Mouse (Mus musculus): ENCODE results near the gene Acsm5. TPM values are rescaled to one million over a fixed set of nuclear protein-coding genes. Genes with fewer than 3 reads are reported as not detected.
"Not testable (repeated sequence)": the region's sequence is repeated elsewhere in the genome, so short reads cannot be mapped to it uniquely, and the experiment has no call there.

The Acsm5 gene
- total RNA-seq, 2 experiments from 2014 or later: not detected

DNA sequence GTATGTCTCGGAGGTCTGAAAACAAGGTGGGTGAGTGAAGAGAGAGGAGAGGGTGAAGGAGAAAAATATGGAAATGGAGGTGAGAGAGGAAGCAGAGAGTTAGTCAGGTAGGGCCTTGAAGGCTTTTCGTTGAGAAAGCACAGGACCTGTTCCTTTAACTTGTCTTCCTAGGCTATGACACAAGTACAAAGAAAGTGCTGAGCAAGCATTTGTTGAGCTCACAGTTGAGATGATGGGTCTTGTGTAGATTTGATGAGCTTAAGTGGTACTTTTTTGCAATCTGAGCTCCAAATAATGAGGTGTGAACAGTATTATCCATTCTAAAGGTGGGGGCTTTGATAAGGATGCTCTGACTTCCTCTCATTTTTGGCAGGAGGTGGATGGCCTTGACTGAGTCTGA lies 15.1 kb downstream of the Acsm5 start:
- no peak for ATAC-seq (replicated peaks; ENCODE audit: low FRiP score, low TSS enrichment, poor library complexity, severe bottlenecking)

- ATAC-seq (replicated peaks; ENCODE audit: low FRiP score, low TSS enrichment, poor library complexity, severe bottlenecking): no peak
Measured at GRCm38 (mm10) chr7:119542445-119542844, 23.2 kb downstream of the Acsm5 start.

GRCm38 (mm10) chr7:119545572-119545971 lies 26.3 kb downstream of the Acsm5 start:
- no peak for ATAC-seq (replicated peaks; ENCODE audit: low FRiP score, low TSS enrichment, poor library complexity, severe bottlenecking)

- no peak for ATAC-seq (replicated peaks; ENCODE audit: low FRiP score, low TSS enrichment, poor library complexity, severe bottlenecking)
Measured at GRCm38 (mm10) chr7:119550471-119551222, 31.4 kb downstream of the Acsm5 start.

DNA sequence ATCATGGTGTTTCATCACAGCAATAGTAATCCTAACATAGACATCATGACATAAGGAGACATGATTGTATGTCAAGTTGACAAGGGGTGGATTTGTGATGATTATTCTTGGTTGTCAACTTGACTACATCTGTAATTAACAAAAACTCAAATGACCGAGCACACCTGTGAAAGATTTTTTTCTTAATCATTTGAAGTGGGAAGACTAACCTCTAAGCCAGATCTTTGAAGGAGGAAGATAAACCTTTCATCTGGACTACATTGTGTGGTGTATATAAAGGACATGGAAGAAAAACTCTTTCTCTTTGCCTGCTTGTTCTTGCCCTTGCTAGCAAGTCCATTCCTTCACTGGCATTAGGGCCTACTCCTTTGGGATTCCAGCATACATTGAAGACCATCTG lies 34.8 kb downstream of the Acsm5 start, which contains the start of gene Acsm2:
TSS of gene Acsm2 (plus strand) at position 301 of the 400 bp plus-strand sequence.
- no peak for ATAC-seq (replicated peaks; ENCODE audit: low FRiP score, low TSS enrichment, poor library complexity, severe bottlenecking)

DNA sequence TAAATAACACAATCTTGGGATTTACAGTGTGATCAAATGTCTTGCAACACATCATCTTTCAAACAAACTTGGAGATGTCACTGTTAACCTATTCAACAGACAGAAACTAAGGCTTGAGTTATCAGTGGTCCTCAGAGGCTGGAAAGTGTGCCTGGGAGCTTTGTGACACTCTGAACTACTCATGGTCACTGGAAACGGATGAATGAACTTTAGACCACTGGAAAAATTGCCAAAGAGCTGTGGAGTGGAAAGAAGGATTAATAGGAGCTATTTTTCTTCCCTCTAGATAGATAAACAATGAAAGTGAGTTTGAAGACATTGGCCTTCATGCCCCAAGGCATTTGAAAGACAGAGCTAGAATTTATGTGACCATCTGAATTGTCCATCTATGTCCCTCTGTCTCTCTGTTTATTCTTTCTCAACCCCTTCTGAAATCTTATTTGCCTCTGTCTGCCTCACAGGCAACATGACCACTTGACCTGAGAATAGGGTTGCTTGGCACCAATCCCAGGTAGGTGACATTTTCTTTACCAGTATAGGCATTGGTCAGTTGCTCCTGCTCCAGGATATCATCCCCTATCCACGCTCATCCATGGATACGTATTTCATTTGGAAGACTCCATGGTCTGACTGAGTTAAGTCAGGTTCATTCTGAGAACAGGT lies 40.7 kb downstream of the Acsm5 start:
- ATAC-seq (replicated peaks; ENCODE audit: low FRiP score, low TSS enrichment, poor library complexity, severe bottlenecking): no peak

- no peak for ATAC-seq (replicated peaks; ENCODE audit: low FRiP score, low TSS enrichment, poor library complexity, severe bottlenecking)
Measured at GRCm38 (mm10) chr7:119560452-119560835, 41.2 kb downstream of the Acsm5 start.

- ATAC-seq (replicated peaks; ENCODE audit: low FRiP score, low TSS enrichment, poor library complexity, severe bottlenecking): no peak
Measured at GRCm38 (mm10) chr7:119561441-119561840, 42.2 kb downstream of the Acsm5 start.

GRCm38 (mm10) chr7:119562476-119562875 lies 43.2 kb downstream of the Acsm5 start:
- ATAC-seq (replicated peaks; ENCODE audit: low FRiP score, low TSS enrichment, poor library complexity, severe bottlenecking): not testable (repeated sequence)

DNA sequence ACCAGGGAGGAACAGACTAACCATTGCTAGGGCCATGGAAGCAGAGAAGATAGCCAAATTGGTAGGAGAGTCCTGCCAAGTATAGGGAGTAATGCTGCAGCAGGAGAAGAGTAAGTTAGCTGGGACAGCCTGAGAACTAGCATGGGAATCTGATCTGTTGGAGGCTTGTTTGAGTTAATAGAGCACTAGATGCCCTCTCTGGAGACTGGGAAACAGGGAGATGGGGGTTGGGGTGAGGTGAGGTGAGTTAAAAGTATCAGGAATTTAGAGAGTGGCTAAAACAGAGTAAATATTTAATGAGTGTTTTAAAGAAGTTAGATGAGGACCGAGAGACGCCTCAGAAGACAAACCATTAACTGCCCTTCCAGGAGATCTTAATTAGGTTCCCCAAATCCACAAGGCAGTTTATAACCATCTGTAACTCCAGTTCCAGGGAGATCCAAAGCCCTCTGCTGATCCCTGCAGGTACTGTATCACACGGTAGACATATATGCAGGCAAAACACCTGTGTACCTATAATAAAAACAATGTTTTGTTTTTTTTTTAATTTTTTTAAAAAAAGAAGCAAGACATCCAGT lies 75.4 kb downstream of the Acsm5 start:
- no peak for ATAC-seq (replicated peaks; ENCODE audit: low FRiP score, low TSS enrichment, poor library complexity, severe bottlenecking)

Other genes with a start within 250 kb of the Acsm5 start
- not detected in 2 replicates for gene Gp2, start 60.2 kb upstream of the Acsm5 start, total RNA-seq (2014; fragmentation: Nextera tagmentation)
- gene Gp2, start 60.2 kb upstream of the Acsm5 start, total RNA-seq (2017): not detected in 2 replicates
- not detected in 2 replicates for gene Umod, start 40.2 kb upstream of the Acsm5 start, total RNA-seq (2014; fragmentation: Nextera tagmentation)
- not detected in 2 replicates for gene Umod, start 40.2 kb upstream of the Acsm5 start, total RNA-seq (2017)
- gene Pdilt, start 4.0 kb downstream of the Acsm5 start, total RNA-seq (2014; fragmentation: Nextera tagmentation): not detected in 2 replicates
- gene Pdilt, start 4.0 kb downstream of the Acsm5 start, total RNA-seq (2017): not detected in 2 replicates
- not detected in 2 replicates for gene Acsm2, start 34.9 kb downstream of the Acsm5 start, total RNA-seq (2014; fragmentation: Nextera tagmentation)
- gene Acsm2, start 34.9 kb downstream of the Acsm5 start, total RNA-seq (2017): not detected in 2 replicates
- gene Acsm1, start 87.6 kb downstream of the Acsm5 start, total RNA-seq (2014; fragmentation: Nextera tagmentation): not detected in 2 replicates
- gene Acsm1, start 87.6 kb downstream of the Acsm5 start, total RNA-seq (2017): not detected in 2 replicates
- not detected in 2 replicates for gene Acsm4, start 170.6 kb downstream of the Acsm5 start, total RNA-seq (2014; fragmentation: Nextera tagmentation)
- not detected in 2 replicates for gene Acsm4, start 170.6 kb downstream of the Acsm5 start, total RNA-seq (2017)
- 41.2 and 48.7 TPM in 2 replicates for gene Thumpd1, start 201.3 kb downstream of the Acsm5 start, total RNA-seq (2014; fragmentation: Nextera tagmentation)
- 135 and 168 TPM in 2 replicates for gene Thumpd1, start 201.3 kb downstream of the Acsm5 start, total RNA-seq (2017)
- not detected in 2 replicates for gene Acsm3, start 241.5 kb downstream of the Acsm5 start, total RNA-seq (2014; fragmentation: Nextera tagmentation)
- 0.23 TPM in 1 of 2 replicates, not detected in the other for gene Acsm3, start 241.5 kb downstream of the Acsm5 start, total RNA-seq (2017)